ENCODE assay signal across 12 mouse cellular contexts in genomic region chr7:112407597-112407996, GRCm38 (mm10). TPM values are rescaled to one million over a fixed set of nuclear protein-coding genes. Genes with fewer than 3 reads are reported as not detected.
DNase-seq lines count a peak whose midpoint lies in the region; ATAC-seq and TF ChIP-seq lines count a peak whose summit lies in the region.
"Had no signal": no experiment of that assay in that cellular context is flagged by ENCODE, and none has a peak within 500 bp of the region (broad histone marks: within the 10 kb centered on the region; RNA-seq: fewer than 3 reads in every experiment).

No protein-coding gene starts in this region.

- no peaks in the 10 kb centered on the region for H3K9me3 ChIP-seq in midbrain, embryonic 14.5 days (ENCODE audit: control insufficient read depth, low read length)
- H3K9me3 ChIP-seq in midbrain, embryonic 11.5 days (ENCODE audit: control insufficient read depth, low read length), result no peaks in the 10 kb centered on the region
- H3K9me3 ChIP-seq in forebrain, postnatal 0 days (ENCODE audit: low read length), result no peaks in the 10 kb centered on the region
- H3K9me3 ChIP-seq: hindbrain, embryonic 15.5 days; limb, embryonic 13.5 days had no signal

- H3K4me1 ChIP-seq in midbrain, embryonic 14.5 days (ENCODE audit: control insufficient read depth, insufficient read depth, low read length), result peaks cover 6% of the 10 kb centered on the region
- H3K4me1 ChIP-seq in midbrain, embryonic 11.5 days (ENCODE audit: control insufficient read depth, insufficient read depth, low read length), result no peaks in the 10 kb centered on the region
- H3K4me1 ChIP-seq in forebrain, postnatal 0 days (ENCODE audit: insufficient read depth), result peaks cover 15% of the 10 kb centered on the region

- H3K36me3 ChIP-seq in midbrain, embryonic 14.5 days (ENCODE audit: control insufficient read depth, insufficient read depth, low read length), result no peaks in the 10 kb centered on the region
- H3K36me3 ChIP-seq in midbrain, embryonic 11.5 days (ENCODE audit: control insufficient read depth, insufficient read depth, low read length), result no peaks in the 10 kb centered on the region
- H3K36me3 ChIP-seq in forebrain, postnatal 0 days (ENCODE audit: insufficient read depth), result no peaks in the 10 kb centered on the region
- H3K36me3 ChIP-seq: hindbrain, embryonic 15.5 days; limb, embryonic 13.5 days had no signal

- TF ChIP-seq CTCF in forebrain, postnatal 0 days (IDR thresholded peaks at IDR 0.05; ENCODE audit: low read depth), result no peak

- H3K27me3 ChIP-seq in midbrain, embryonic 14.5 days (ENCODE audit: control insufficient read depth, insufficient read depth, low read length), result no peaks in the 10 kb centered on the region
- no peaks in the 10 kb centered on the region for H3K27me3 ChIP-seq in midbrain, embryonic 11.5 days (ENCODE audit: control insufficient read depth, insufficient read depth, low read length)
- no peaks in the 10 kb centered on the region for H3K27me3 ChIP-seq in forebrain, postnatal 0 days (ENCODE audit: insufficient read depth, low read length)
- H3K27me3 ChIP-seq: hindbrain, embryonic 15.5 days; limb, embryonic 13.5 days had no signal

- H3K4me2 ChIP-seq in midbrain, embryonic 14.5 days (ENCODE audit: low read length), result no peak overlapping the region
- no peak overlapping the region for H3K4me2 ChIP-seq in midbrain, embryonic 11.5 days
- H3K4me2 ChIP-seq in forebrain, postnatal 0 days (ENCODE audit: low read depth), result no peak overlapping the region
- H3K4me2 ChIP-seq: hindbrain, embryonic 15.5 days; limb, embryonic 13.5 days had no signal

- WGBS in midbrain, embryonic 14.5 days, result 58% methylated on average over 7 of the region's 7 CpGs
- 86% methylated on average over 7 of the region's 7 CpGs for WGBS in midbrain, embryonic 11.5 days
- WGBS in forebrain, postnatal 0 days, result 17% methylated on average over 7 of the region's 7 CpGs

- 0 out of 2 replicates have a peak overlapping the region, but pooled peaks have one; percentile 41 for H3K27ac ChIP-seq in midbrain, embryonic 14.5 days (replicated peaks; ENCODE audit: low read depth, low read length)
- no peak overlapping the region for H3K27ac ChIP-seq in midbrain, embryonic 11.5 days (ENCODE audit: low read depth, low read length)
- H3K27ac ChIP-seq in forebrain, postnatal 0 days (ENCODE audit: low read depth, low read length), result peak overlapping the region; percentile 37; the same call in 1 of the 2 replicates
- H3K27ac ChIP-seq: hindbrain, embryonic 15.5 days; limb, embryonic 13.5 days; macrophage had no signal

- DNase-seq in cerebellum, postnatal 36 days, result peak; percentile 26 to 30
- DNase-seq in cerebellum, adult 9-10 months, result no peak
- DNase-seq in midbrain, embryonic 14.5 days, result peak; percentile 63
- DNase-seq in midbrain, embryonic 11.5 days (ENCODE audit: low spot score, missing footprints), result no peak
- peak; percentile 77 for DNase-seq in forebrain, postnatal 0 days
- DNase-seq in layer of hippocampus, postnatal 10 days (ENCODE audit: low spot score in 2 of 2), result peak; percentile 32 to 51
- DNase-seq: B cell, adult 2 months had no signal

- ATAC-seq in midbrain, embryonic 14.5 days (ENCODE audit: low FRiP score, low TSS enrichment), result no peak
- ATAC-seq in midbrain, embryonic 11.5 days (ENCODE audit: low FRiP score), result no peak
- ATAC-seq in forebrain, postnatal 0 days, result peak; percentile 67
- ATAC-seq in megakaryocyte-erythroid progenitor cell, adult 5-6 weeks (replicated peaks; ENCODE audit: low FRiP score, low TSS enrichment, poor library complexity, severe bottlenecking), result no peak
- ATAC-seq in megakaryocyte, adult 5-6 weeks (ENCODE audit: poor library complexity, severe bottlenecking), result no peak

- no peak overlapping the region for H3K9ac ChIP-seq in midbrain, embryonic 14.5 days (replicated peaks; ENCODE audit: low read length)
- H3K9ac ChIP-seq in midbrain, embryonic 11.5 days (ENCODE audit: low read length), result no peak overlapping the region
- no peak overlapping the region for H3K9ac ChIP-seq in forebrain, postnatal 0 days
- H3K9ac ChIP-seq: hindbrain, embryonic 15.5 days; limb, embryonic 13.5 days had no signal

- H3K4me3 ChIP-seq in midbrain, embryonic 14.5 days (replicated peaks; ENCODE audit: low read depth, low read length), result no peak overlapping the region
- no peak overlapping the region for H3K4me3 ChIP-seq in midbrain, embryonic 11.5 days (ENCODE audit: low read depth, low read length)
- no peak overlapping the region for H3K4me3 ChIP-seq in forebrain, postnatal 0 days (ENCODE audit: low read depth, low read length)
- H3K4me3 ChIP-seq: hindbrain, embryonic 15.5 days; limb, embryonic 13.5 days had no signal

RNA-seq across cellular contexts. Expression of gene Parva, which starts 19.7 kb away (rescaled TPM):
- polyA plus RNA-seq in midbrain, embryonic 14.5 days (2014; fragmentation: Nextera tagmentation; extraction: Ambion mirVana), result 16.5 and 24.6 TPM in 2 replicates
- 50.0 and 50.2 TPM in 2 replicates for polyA plus RNA-seq in midbrain, embryonic 11.5 days (2014; fragmentation: Nextera tagmentation; extraction: Ambion mirVana)
- total RNA-seq in forebrain, postnatal 0 days (2014; rRNA removed), result 13.9 and 17.6 TPM in 2 replicates
- 12.0 and 19.1 TPM in 2 replicates for polyA plus RNA-seq in forebrain, postnatal 0 days (2015; fragmentation: Nextera tagmentation; extraction: Ambion mirVana)
- 10 to 100 TPM; 50.9 to 56.0 TPM for total RNA-seq in layer of hippocampus, postnatal 10 days (2021)
- not detected in 2 replicates for total RNA-seq in megakaryocyte-erythroid progenitor cell, adult 5-6 weeks (2014; fragmentation: Nextera tagmentation)
- total RNA-seq in megakaryocyte-erythroid progenitor cell, adult 5-6 weeks (2017), result not detected in 2 replicates
- not detected in 2 replicates for total RNA-seq in megakaryocyte, adult 5-6 weeks (2015)
- not detected in 2 replicates for total RNA-seq in megakaryocyte, adult 5-6 weeks (2017)

Comparison
In these comparisons a context has a peak if more than half of its experiments do, and no peak if none do; other contexts are left out.
1. DNase-seq: peak in cerebellum, postnatal 36 days (2 of 2), midbrain, embryonic 14.5 days (single experiment), forebrain, postnatal 0 days (single experiment) and layer of hippocampus, postnatal 10 days (2 of 2); none in cerebellum, adult 9-10 months (single experiment) and midbrain, embryonic 11.5 days (single experiment).
2. RNA of gene Parva, which starts 19.7 kb away (total RNA-seq): 50.9 to 56.0 TPM in layer of hippocampus, postnatal 10 days and 13.9 to 17.6 TPM in forebrain, postnatal 0 days; not detected in megakaryocyte-erythroid progenitor cell, adult 5-6 weeks and not detected in megakaryocyte, adult 5-6 weeks; every median in the first group is over 10 times any median in the second.